Mouse (Mus musculus) neural tube, embryonic 14.5 days (tissue): ENCODE results near the gene Bbs10. TPM values are rescaled to one million over a fixed set of nuclear protein-coding genes. Genes with fewer than 3 reads are reported as not detected.

Source experiments
- ATAC-seq: fragments of 200-750 bp; cut with Nextera tagmentation; 2 replicates; pipeline ENCODE4 v1.8.0; 2017; ENCODE audit warnings: low read depth, mild to moderate bottlenecking, moderate TSS enrichment, moderate library complexity
- H3K27ac ChIP-seq: fragments of 300-500 bp; sonication (generic); 2 replicates; pipeline ENCODE4 v1.5.1; 2014; ENCODE audit warnings: low read depth, mild to moderate bottlenecking, control low read depth, low read length, moderate library complexity, mixed read lengths
- H3K27me3 ChIP-seq: fragments of 300-500 bp; sonication (generic); 2 replicates; pipeline ENCODE4 v1.6.1; 2014; ENCODE audit warnings: low read length; ENCODE audit not compliant: control insufficient read depth, insufficient read depth
- H3K36me3 ChIP-seq: fragments of 300-500 bp; sonication (generic); 2 replicates; pipeline ENCODE4 v1.6.1; 2014; ENCODE audit warnings: low read length, mixed read lengths; ENCODE audit not compliant: control insufficient read depth, insufficient read depth
- H3K4me1 ChIP-seq: fragments of 300-500 bp; sonication (generic); 2 replicates; pipeline ENCODE4 v1.6.1; 2014; ENCODE audit warnings: low read length; ENCODE audit not compliant: control insufficient read depth, insufficient read depth
- H3K4me2 ChIP-seq: fragments of 300-500 bp; sonication (generic); 2 replicates; pipeline ENCODE4 v1.6.1; 2014; ENCODE audit warnings: mild to moderate bottlenecking, low read depth, low read length, control low read depth
- H3K4me3 ChIP-seq: fragments of 300-500 bp; sonication (generic); 2 replicates; pipeline ENCODE4 v1.5.1; 2014; ENCODE audit warnings: low read depth, low read length, control low read depth, mixed read lengths
- H3K9ac ChIP-seq: fragments of 300-500 bp; sonication (generic); replicated peaks from 2 replicates; pipeline ENCODE4 v1.6.1; 2014; ENCODE audit warnings: low read depth, mild to moderate bottlenecking, control low read depth, low read length, mixed read lengths
- H3K9me3 ChIP-seq: fragments of 300-500 bp; sonication (generic); 2 replicates; pipeline ENCODE4 v1.6.1; 2016; ENCODE audit warnings: low read length; ENCODE audit not compliant: control insufficient read depth
- WGBS: fragments of 180-500 bp; shearing (Covaris S2); extraction: QIAGEN DNeasy Blood & Tissue Kit; methylation state at CpG from one replicate; pipeline ENCODE4 v1.1.7; 2014; 5-methylcytosine and 5-hydroxymethylcytosine counted together
- polyA plus RNA-seq: library from polyadenylated mRNA; unstranded; fragments of >200 nt; fragmentation: Nextera tagmentation; extraction: Ambion mirVana; gene quantifications from 2 replicates; pipeline ENCODE4 v1.2.1, GENCODE M21; 2014

Gene Bbs10
- polyA plus RNA-seq, 1 experiment from 2014 or later, result 6.3 TPM

DNA sequence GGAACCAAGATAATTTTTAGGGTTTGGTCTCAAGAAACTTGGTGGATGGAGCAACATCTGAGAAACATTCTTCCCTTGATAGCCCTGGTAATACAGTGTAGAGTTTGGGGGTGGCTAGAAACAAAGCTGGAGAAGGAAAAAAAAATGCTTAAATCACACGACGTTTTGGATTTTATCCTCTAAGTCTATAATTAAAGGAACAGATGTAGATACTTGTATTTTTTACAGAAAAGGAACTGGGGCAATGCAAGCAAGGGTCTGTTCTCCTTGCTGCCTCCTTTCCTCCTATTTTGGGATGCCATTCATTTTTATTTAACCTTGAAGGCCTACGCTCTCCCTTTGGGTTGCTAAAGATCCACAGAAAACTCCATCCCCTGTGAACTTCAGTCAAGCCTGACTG, 17.5 kb downstream of the Bbs10 start:
- Histone ChIP-seq H3K9me3 (no peaks in the 10 kb centered on the region), H3K4me2 (no peak overlapping the region), H3K9ac (no peak overlapping the region), H3K4me3 (no peak overlapping the region), H3K36me3 (no peaks in the 10 kb centered on the region), H3K4me1 (no peaks in the 10 kb centered on the region), H3K27ac (no peak overlapping the region), H3K27me3 (no peaks in the 10 kb centered on the region)
- ATAC-seq, result no peak
- WGBS, result 88% methylated on average over 3 of the region's 3 CpGs

- 66% methylated on average over 3 of the region's 3 CpGs for WGBS
- ATAC-seq, result no peak
- no peaks in the 10 kb centered on the region for H3K4me1 ChIP-seq
- no peaks in the 10 kb centered on the region for H3K36me3 ChIP-seq
- no peaks in the 10 kb centered on the region for H3K27me3 ChIP-seq
- no peak overlapping the region for H3K27ac ChIP-seq
- no peak overlapping the region for H3K4me2 ChIP-seq
- no peak overlapping the region for H3K9ac ChIP-seq
- H3K9me3 ChIP-seq, result no peaks in the 10 kb centered on the region
- no peak overlapping the region for H3K4me3 ChIP-seq
Measured at GRCm38 (mm10) chr10:111318021-111318420, 19.5 kb downstream of the Bbs10 start.

DNA sequence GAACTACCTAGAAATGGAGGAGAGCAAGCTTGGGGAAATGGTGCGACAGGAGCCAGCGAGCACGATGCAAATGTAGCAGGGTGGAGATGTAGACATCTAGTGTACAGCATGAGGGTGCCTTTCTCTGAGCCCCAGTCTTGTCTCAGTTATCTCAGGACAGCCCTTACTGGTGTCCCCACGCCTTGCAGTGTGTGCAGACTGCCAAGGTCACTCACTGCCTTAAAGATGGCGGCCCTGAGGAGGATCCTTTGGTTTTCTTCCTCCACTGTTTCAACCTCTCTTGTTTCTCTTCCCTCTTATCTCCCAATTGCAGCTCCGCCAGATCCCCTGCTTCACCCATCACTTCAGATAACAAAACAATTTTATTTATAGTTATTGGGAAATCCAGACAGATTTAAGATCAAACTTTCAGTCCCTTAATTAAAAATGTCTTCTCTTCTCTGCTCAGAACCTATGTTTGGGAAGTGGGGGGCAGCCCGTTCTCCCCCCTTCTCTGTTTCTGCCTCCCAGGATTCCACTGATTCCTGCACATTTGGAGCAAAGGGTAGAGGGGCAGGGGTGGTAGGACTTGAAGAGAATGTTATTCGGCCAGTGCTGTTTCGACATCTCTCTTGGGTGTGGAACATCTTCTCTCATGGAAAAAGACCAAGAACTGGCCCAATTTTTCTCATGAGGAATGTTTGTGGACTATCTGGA, 20.5 kb downstream of the Bbs10 start:
- H3K4me3 ChIP-seq, result no peak overlapping the region
- H3K27ac ChIP-seq, result no peak overlapping the region
- no peaks in the 10 kb centered on the region for H3K9me3 ChIP-seq
- H3K36me3 ChIP-seq, result no peaks in the 10 kb centered on the region
- H3K4me2 ChIP-seq, result no peak overlapping the region
- WGBS, result 90% methylated on average over 9 of the region's 9 CpGs
- no peaks in the 10 kb centered on the region for H3K4me1 ChIP-seq
- no peaks in the 10 kb centered on the region for H3K27me3 ChIP-seq
- H3K9ac ChIP-seq, result no peak overlapping the region
- no peak for ATAC-seq

DNA sequence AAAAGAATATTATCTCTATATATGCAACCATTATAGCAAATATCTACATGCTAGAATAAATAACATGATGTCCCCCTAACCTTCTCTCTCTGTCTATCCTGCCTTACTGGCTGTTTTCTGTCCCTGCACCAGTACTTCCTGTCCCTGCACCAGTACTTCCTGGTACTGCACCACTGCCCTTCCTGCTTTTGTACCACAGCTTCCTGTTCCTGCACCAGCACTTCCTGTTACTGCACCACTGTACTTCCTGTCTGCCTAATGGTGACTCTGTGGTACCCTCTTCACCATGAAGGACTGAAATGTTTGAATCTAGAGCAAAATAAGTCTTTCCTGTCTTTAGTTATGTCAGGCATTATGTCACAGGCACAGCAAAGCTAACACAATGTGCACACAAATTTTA, 22.1 kb downstream of the Bbs10 start:
- H3K36me3 ChIP-seq, result no peaks in the 10 kb centered on the region
- H3K9me3 ChIP-seq, result no peaks in the 10 kb centered on the region
- ATAC-seq, result no peak
- no peak overlapping the region for H3K27ac ChIP-seq
- no peak overlapping the region for H3K4me2 ChIP-seq
- H3K27me3 ChIP-seq, result no peaks in the 10 kb centered on the region
- H3K4me3 ChIP-seq, result no peak overlapping the region
- H3K4me1 ChIP-seq, result no peaks in the 10 kb centered on the region
- no peak overlapping the region for H3K9ac ChIP-seq

- Histone ChIP-seq H3K27ac (no peak overlapping the region), H3K27me3 (no peaks in the 10 kb centered on the region), H3K9ac (no peak overlapping the region), H3K4me2 (no peak overlapping the region), H3K36me3 (no peaks in the 10 kb centered on the region), H3K4me1 (no peaks in the 10 kb centered on the region), H3K9me3 (no peaks in the 10 kb centered on the region), H3K4me3 (no peak overlapping the region)
- no peak for ATAC-seq
- 87% methylated on average over 4 of the region's 4 CpGs for WGBS
Measured at GRCm38 (mm10) chr10:111327957-111328356, 29.5 kb downstream of the Bbs10 start.

- H3K9me3 ChIP-seq, result no peaks in the 10 kb centered on the region
- no peak overlapping the region for H3K4me3 ChIP-seq
- no peak overlapping the region for H3K27ac ChIP-seq
- no peak overlapping the region for H3K9ac ChIP-seq
- WGBS, result 90% methylated on average over 5 of the region's 5 CpGs
- no peak for ATAC-seq
- H3K4me2 ChIP-seq, result no peak overlapping the region
- H3K36me3 ChIP-seq, result no peaks in the 10 kb centered on the region
- no peaks in the 10 kb centered on the region for H3K27me3 ChIP-seq
- no peaks in the 10 kb centered on the region for H3K4me1 ChIP-seq
Measured at GRCm38 (mm10) chr10:111329326-111329725, 30.8 kb downstream of the Bbs10 start.

- Histone ChIP-seq H3K4me2 (no peak overlapping the region), H3K4me3 (no peak overlapping the region), H3K9me3 (no peaks in the 10 kb centered on the region), H3K9ac (no peak overlapping the region), H3K27me3 (no peaks in the 10 kb centered on the region), H3K27ac (no peak overlapping the region), H3K36me3 (no peaks in the 10 kb centered on the region), H3K4me1 (no peaks in the 10 kb centered on the region)
- no peak for ATAC-seq
- 98% methylated on average over 2 of the region's 2 CpGs for WGBS
Measured at GRCm38 (mm10) chr10:111334902-111335301, 36.4 kb downstream of the Bbs10 start.

DNA sequence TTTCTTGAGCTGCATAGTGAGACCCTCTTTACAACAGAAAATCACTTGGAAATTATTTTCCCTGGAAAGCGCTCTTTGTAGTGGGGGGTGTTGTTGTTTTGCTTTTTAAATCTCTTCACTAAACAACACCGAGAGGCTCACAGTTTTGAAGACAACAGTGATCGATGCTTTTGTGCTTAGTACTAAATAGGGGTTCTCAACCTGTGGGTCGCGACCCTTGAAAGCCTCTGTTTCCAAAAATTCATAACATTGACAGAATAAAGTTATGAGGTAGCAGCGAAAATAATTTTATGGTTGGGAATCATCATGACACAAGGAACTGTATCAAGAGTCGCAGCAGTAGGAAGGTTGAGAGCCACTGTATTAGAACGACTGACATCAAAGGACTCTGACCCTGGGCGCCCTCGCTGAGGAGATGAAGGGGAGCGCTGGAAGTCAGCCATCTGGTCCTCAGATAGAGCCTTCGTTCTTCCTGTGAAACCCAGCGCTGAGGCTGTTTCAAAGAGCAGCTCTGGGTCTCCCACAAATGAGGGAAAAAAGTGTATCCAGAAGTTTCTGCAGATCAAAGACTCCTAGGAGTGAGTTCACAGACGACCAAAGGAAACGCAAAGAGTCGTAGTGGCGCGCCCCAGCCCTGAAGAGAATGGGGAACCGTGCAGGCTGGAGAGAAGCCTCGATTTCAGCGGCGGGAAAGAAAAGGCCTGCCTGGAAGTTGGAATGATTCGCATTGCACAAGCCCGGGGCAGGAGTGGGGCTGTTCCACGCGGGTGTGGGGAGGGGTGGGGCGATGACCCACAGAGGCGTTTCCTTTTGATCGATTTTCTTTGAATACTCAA, 37.3 kb downstream of the Bbs10 start:
- Histone ChIP-seq H3K27ac (no peak overlapping the region), H3K4me2 (no peak overlapping the region), H3K4me3 (no peak overlapping the region), H3K27me3 (no peaks in the 10 kb centered on the region), H3K4me1 (no peaks in the 10 kb centered on the region), H3K36me3 (no peaks in the 10 kb centered on the region), H3K9me3 (no peaks in the 10 kb centered on the region), H3K9ac (no peak overlapping the region)
- WGBS, result 20% methylated on average over 29 of the region's 29 CpGs
- no peak for ATAC-seq

GRCm38 (mm10) chr10:111336353-111336713, 37.9 kb downstream of the Bbs10 start:
- Histone ChIP-seq H3K9ac (no peak overlapping the region), H3K36me3 (no peaks in the 10 kb centered on the region), H3K4me3 (no peak overlapping the region), H3K4me1 (no peaks in the 10 kb centered on the region), H3K27me3 (no peaks in the 10 kb centered on the region), H3K9me3 (no peaks in the 10 kb centered on the region), H3K27ac (no peak overlapping the region), H3K4me2 (no peak overlapping the region)
- WGBS, result 25% methylated on average over 10 of the region's 10 CpGs
- ATAC-seq, result no peak
